Mouse (Mus musculus) heart, postnatal 10 days (tissue): Measurements from ENCODE around the gene Aamp. TPM values are rescaled to one million over a fixed set of nuclear protein-coding genes. Genes with fewer than 3 reads are reported as not detected.
"Not testable (repeated sequence)": the region's sequence is repeated elsewhere in the genome, so short reads cannot be mapped to it uniquely, and the experiment has no call there.

Source experiments
- DNase-seq, 2 experiments: peaks; one replicate each; pipeline ENCODE4 v3.0.0; 2021
- intact Hi-C: fragments of 180-260 bp; cut with DNase I; formaldehyde crosslinking; loops from one replicate; pipeline ENCODE4 v1.15.1; 2025
- total RNA-seq, 2 experiments: library from RNA; stranded (reverse); gene quantifications; 2 replicates each; pipeline ENCODE4 v1.2.3; 2021

Gene Aamp
- total RNA-seq, 2 experiments from 2014 or later: 103 to 109 TPM

- intact Hi-C loops: no loop called here
- no peak for DNase-seq
Measured at GRCm38 (mm10) chr1:74302835-74303234, 18.3 kb upstream of the Aamp start.

- DNase-seq: no peak
- intact Hi-C loops: no loop called here
Measured at GRCm38 (mm10) chr1:74302229-74302628, 17.7 kb upstream of the Aamp start.

- intact Hi-C loops: no loop called here
- DNase-seq: no peak
Measured at GRCm38 (mm10) chr1:74300347-74301110, 16.0 kb upstream of the Aamp start.

- intact Hi-C loops: no loop called here
- peak; percentile 70 to 77 for DNase-seq
Measured at GRCm38 (mm10) chr1:74298996-74299395, 14.5 kb upstream of the Aamp start.

GRCm38 (mm10) chr1:74298157-74298750 is 13.7 kb upstream of the Aamp start:
- intact Hi-C loops: no loop called here
- no peak for DNase-seq

- DNase-seq: peak in 1 of 2 experiments; percentile 57
- intact Hi-C loops: no loop called here
Measured at GRCm38 (mm10) chr1:74297269-74297668, 12.7 kb upstream of the Aamp start.

GRCm38 (mm10) chr1:74296477-74296876 is 11.9 kb upstream of the Aamp start:
- intact Hi-C loops: no loop called here

GRCm38 (mm10) chr1:74295456-74296171 is 11.1 kb upstream of the Aamp start:
- DNase-seq: peak; percentile 96
- intact Hi-C loops: no loop called here

More at GRCm38 (mm10) chr1:74296477-74296876, 11.9 kb upstream of the Aamp start:
- no peak for DNase-seq

- no peak for DNase-seq
- intact Hi-C loops: no loop called here
Measured at GRCm38 (mm10) chr1:74294733-74295455, 10.4 kb upstream of the Aamp start.

GRCm38 (mm10) chr1:74294090-74294643 is 9.6 kb upstream of the Aamp start:
- intact Hi-C loops: no loop called here
- no peak for DNase-seq

- intact Hi-C loops: no loop called here
- no peak for DNase-seq
Measured at GRCm38 (mm10) chr1:74293306-74293960, 8.9 kb upstream of the Aamp start.

GRCm38 (mm10) chr1:74292331-74293020 is 7.9 kb upstream of the Aamp start:
- no peak for DNase-seq
- intact Hi-C loops: no loop called here

GRCm38 (mm10) chr1:74290141-74290540 is 5.6 kb upstream of the Aamp start:
- intact Hi-C loops: no loop called here
- peak; percentile 64 to 70 for DNase-seq

- intact Hi-C loops: loop anchor here (2.0 to 5.0 kb wide), 3 partner anchors 19 to 163 kb away; no protein-coding TSS in a partner anchor
- no peak for DNase-seq
Measured at GRCm38 (mm10) chr1:74289740-74290139, 5.2 kb upstream of the Aamp start.

GRCm38 (mm10) chr1:74289248-74289647 is 4.7 kb upstream of the Aamp start:
- intact Hi-C loops: loop anchor here (2.0 to 5.0 kb wide), 3 partner anchors 20 to 163 kb away; no protein-coding TSS in a partner anchor
- no peak for DNase-seq

- intact Hi-C loops: loop anchor here (2.0 to 5.0 kb wide), 3 partner anchors 20 to 164 kb away; no protein-coding TSS in a partner anchor
- DNase-seq: no peak
Measured at GRCm38 (mm10) chr1:74288327-74288726, 3.8 kb upstream of the Aamp start.

GRCm38 (mm10) chr1:74286869-74287607 is 2.5 kb upstream of the Aamp start:
- not testable (repeated sequence) for DNase-seq
- intact Hi-C loops: loop anchor here (5.0 kb wide), 1 partner anchor 165 kb away; no protein-coding TSS in a partner anchor

GRCm38 (mm10) chr1:74285212-74286010 is 873 bp upstream of the Aamp start:
- DNase-seq: no peak
- intact Hi-C loops: loop anchor here (2.0 to 5.0 kb wide), 2 partner anchors 81 to 167 kb away; no protein-coding TSS in a partner anchor
